Mouse (Mus musculus) embryonic facial prominence, embryonic 15.5 days (tissue): ENCODE results near the gene Sorcs1. TPM values are rescaled to one million over a fixed set of nuclear protein-coding genes. Genes with fewer than 3 reads are reported as not detected.

ENCODE experiments used
- ATAC-seq: fragments of 200-750 bp; cut with Nextera tagmentation; 2 replicates; pipeline ENCODE4 v1.8.0; 2017; ENCODE audit warnings: low read depth, moderate TSS enrichment; ENCODE audit not compliant: insufficient number of reproducible peaks, low FRiP score, low TSS enrichment
- H3K27ac ChIP-seq: fragments of 300-500 bp; sonication (generic); replicated peaks from 2 replicates; pipeline ENCODE4 v1.5.1; 2015; ENCODE audit warnings: mild to moderate bottlenecking, inconsistent platforms
- H3K27me3 ChIP-seq: fragments of 300-500 bp; sonication (generic); 2 replicates; pipeline ENCODE4 v1.6.1; 2015; ENCODE audit warnings: inconsistent platforms
- H3K36me3 ChIP-seq: fragments of 300-500 bp; sonication (generic); 2 replicates; pipeline ENCODE4 v1.6.1; 2015; ENCODE audit warnings: mild to moderate bottlenecking, inconsistent platforms
- H3K4me1 ChIP-seq: fragments of 300-500 bp; sonication (generic); 2 replicates; pipeline ENCODE4 v1.6.1; 2015; ENCODE audit warnings: inconsistent platforms
- H3K4me2 ChIP-seq: fragments of 300-500 bp; sonication (generic); replicated peaks from 2 replicates; pipeline ENCODE4 v1.6.1; 2015; ENCODE audit warnings: mild to moderate bottlenecking, inconsistent platforms
- H3K4me3 ChIP-seq: fragments of 300-500 bp; sonication (generic); replicated peaks from 2 replicates; pipeline ENCODE4 v1.5.1; 2015; ENCODE audit warnings: mild to moderate bottlenecking, inconsistent platforms
- H3K9ac ChIP-seq: fragments of 300-500 bp; sonication (generic); 2 replicates; pipeline ENCODE4 v1.6.1; 2015; ENCODE audit warnings: inconsistent platforms
- H3K9me3 ChIP-seq: fragments of 300-500 bp; sonication (generic); replicated peaks from 2 replicates; pipeline ENCODE4 v1.6.1; 2016; ENCODE audit warnings: inconsistent platforms
- WGBS: fragments of 180-500 bp; shearing (Covaris S2); methylation state at CpG from one replicate; pipeline ENCODE4 v1.1.7; 2015; 5-methylcytosine and 5-hydroxymethylcytosine counted together
- polyA plus RNA-seq: library from polyadenylated mRNA; unstranded; fragments of >200 nt; fragmentation: Nextera tagmentation; extraction: Ambion mirVana; gene quantifications from 2 replicates; pipeline ENCODE4 v1.2.1, GENCODE M21; 2015

Sorcs1 gene
- polyA plus RNA-seq, 1 experiment from 2014 or later = 2.7 TPM

DNA sequence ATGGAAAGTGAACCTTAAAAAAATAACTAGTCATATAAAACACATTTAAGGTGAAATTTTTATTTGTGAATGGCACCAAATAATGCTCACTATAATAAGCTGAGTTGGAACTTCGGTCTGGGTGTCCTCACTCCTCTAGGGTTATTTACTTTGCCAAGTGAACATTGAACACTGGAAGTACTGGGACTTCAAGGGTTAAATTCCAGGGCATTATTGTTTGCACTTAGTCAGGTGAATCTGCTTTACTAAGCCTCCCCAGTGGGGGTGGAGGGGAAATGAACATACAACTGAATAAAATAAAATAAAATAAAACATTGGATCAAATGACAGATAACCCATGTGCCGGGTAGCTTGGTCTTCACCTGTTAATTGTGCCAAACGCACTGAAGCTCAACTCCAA lies 347.3 kb downstream of the Sorcs1 start:
- H3K36me3 ChIP-seq = no peaks in the 10 kb centered on the region
- WGBS = 67% methylated on average over 3 of the region's 3 CpGs
- H3K27me3 ChIP-seq = no peaks in the 10 kb centered on the region
- H3K4me1 ChIP-seq = no peaks in the 10 kb centered on the region
- H3K27ac ChIP-seq = no peak overlapping the region
- ATAC-seq = no peak
- no peaks in the 10 kb centered on the region for H3K9me3 ChIP-seq
- H3K9ac ChIP-seq = no peak overlapping the region
- no peak overlapping the region for H3K4me2 ChIP-seq
- no peak overlapping the region for H3K4me3 ChIP-seq

DNA sequence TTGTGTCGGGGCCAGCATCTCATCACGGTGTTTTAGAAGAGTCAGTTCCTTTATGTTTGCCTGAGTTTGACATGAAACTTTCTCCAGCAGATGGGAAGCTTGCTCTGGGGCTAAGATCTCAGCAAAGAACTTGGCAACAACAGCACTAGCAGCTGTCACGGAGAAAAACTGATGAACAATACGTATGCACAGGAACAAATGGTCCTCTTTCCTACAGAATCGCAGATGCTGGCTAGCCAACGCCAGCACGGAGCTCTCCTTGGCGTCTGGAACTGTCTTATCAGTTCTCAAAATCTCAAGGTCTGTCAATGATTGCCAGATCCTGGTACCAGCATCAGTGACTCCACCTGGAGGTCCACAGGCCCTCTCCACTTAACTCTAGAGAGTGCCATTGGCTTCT lies 350.6 kb downstream of the Sorcs1 start:
- Histone ChIP-seq H3K27me3 (no peaks in the 10 kb centered on the region), H3K4me2 (no peak overlapping the region), H3K27ac (no peak overlapping the region), H3K4me3 (no peak overlapping the region), H3K9ac (no peak overlapping the region), H3K9me3 (no peaks in the 10 kb centered on the region), H3K4me1 (no peaks in the 10 kb centered on the region), H3K36me3 (no peaks in the 10 kb centered on the region)
- no peak for ATAC-seq
- WGBS = 69% methylated on average over 8 of the region's 8 CpGs

DNA sequence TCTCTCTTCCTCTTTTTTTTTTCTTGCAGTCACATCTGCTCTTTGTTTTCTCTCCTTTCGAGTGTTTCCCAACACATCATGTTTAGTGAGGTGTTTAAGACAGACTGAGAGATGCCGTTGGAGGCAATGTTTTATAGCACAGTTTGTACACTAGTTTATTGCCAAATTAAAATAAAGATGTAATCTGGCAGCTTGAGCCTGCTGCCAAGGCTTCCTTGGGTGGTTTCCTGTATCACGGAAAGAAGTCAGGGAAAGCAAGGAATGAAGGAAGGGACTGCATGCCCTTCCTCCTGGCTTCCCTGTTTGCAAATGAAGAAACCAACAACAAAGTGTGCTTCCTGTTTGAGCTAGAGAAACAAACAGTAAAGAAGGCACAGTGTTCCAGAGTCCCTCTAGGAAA lies 352.3 kb downstream of the Sorcs1 start:
- Histone ChIP-seq H3K9ac (no peak overlapping the region), H3K4me2 (no peak overlapping the region), H3K4me3 (no peak overlapping the region), H3K4me1 (no peaks in the 10 kb centered on the region), H3K9me3 (no peaks in the 10 kb centered on the region), H3K36me3 (no peaks in the 10 kb centered on the region), H3K27ac (no peak overlapping the region), H3K27me3 (no peaks in the 10 kb centered on the region)
- WGBS = 57% methylated on average over 3 of the region's 3 CpGs
- no peak for ATAC-seq

DNA sequence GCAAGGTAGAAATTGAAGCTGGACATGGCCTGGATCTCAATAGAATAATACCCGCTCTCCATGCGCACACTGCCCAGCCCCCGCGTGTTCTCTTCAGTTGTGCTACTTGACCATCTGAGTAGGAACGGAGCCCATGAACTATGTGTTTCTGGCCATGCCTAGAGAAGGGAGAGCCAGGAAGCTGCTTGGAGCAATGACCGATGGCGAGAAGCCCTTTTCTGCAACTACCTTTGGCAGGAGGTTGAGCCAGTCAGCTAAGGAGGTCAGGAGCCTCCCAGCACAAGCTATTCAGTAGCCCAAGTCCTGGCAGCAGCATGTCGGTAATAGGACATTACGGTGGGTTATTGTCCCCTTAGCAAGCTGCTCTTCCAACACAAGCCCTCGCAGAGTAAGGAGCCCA lies 352.8 kb downstream of the Sorcs1 start:
- Histone ChIP-seq H3K4me2 (no peak overlapping the region), H3K4me1 (no peaks in the 10 kb centered on the region), H3K27me3 (no peaks in the 10 kb centered on the region), H3K9ac (no peak overlapping the region), H3K9me3 (no peaks in the 10 kb centered on the region), H3K27ac (no peak overlapping the region), H3K4me3 (no peak overlapping the region), H3K36me3 (no peaks in the 10 kb centered on the region)
- ATAC-seq = no peak
- 88% methylated on average over 10 of the region's 10 CpGs for WGBS

DNA sequence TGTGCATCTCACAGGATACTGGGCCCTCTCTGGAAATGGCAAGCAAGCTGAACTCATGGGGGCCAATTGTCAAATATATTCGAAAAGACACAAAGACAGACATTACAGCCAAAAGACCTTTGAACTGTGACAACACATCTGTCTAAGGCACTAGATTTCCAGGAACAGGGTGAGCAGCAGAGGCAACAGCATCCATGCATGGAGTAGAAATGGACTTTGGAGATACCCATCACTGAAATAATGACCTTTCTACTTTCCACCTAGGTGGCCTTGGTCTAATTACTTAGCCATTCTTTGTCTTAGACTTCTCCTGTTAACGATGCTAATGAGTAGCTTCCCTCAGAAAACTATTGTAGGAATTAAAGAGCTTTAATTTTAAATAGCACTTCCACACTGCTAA lies 371.4 kb downstream of the Sorcs1 start:
- 75% methylated on average over 2 of the region's 2 CpGs for WGBS
- no peaks in the 10 kb centered on the region for H3K27me3 ChIP-seq
- H3K9me3 ChIP-seq = no peaks in the 10 kb centered on the region
- no peaks in the 10 kb centered on the region for H3K4me1 ChIP-seq
- H3K27ac ChIP-seq = no peak overlapping the region
- H3K9ac ChIP-seq = no peak overlapping the region
- no peaks in the 10 kb centered on the region for H3K36me3 ChIP-seq
- H3K4me3 ChIP-seq = no peak overlapping the region
- ATAC-seq = no peak
- no peak overlapping the region for H3K4me2 ChIP-seq

DNA sequence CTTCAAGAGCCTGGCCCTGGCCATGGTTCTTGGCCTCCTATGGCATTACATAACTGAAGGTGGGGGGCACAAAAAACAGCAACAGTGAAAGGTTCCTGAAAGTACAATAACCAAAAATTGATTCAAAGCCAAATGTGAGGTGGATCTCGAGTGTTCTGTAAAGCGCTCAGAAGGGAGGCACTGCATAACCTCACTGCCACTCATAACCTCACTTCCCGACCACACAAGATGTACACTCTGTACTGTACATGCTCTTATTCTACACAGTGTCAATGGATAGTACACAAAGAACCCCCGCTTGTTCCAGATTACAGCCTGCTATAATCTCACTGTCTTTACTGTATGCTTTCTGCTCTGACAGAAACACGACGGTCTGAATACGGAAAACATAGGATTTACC lies 384.2 kb downstream of the Sorcs1 start:
- Histone ChIP-seq H3K27me3 (no peaks in the 10 kb centered on the region), H3K4me3 (no peak overlapping the region), H3K4me1 (no peaks in the 10 kb centered on the region), H3K4me2 (no peak overlapping the region), H3K9ac (no peak overlapping the region), H3K27ac (no peak overlapping the region), H3K36me3 (no peaks in the 10 kb centered on the region), H3K9me3 (no peaks in the 10 kb centered on the region)
- ATAC-seq = no peak
- 87% methylated on average over 7 of the region's 7 CpGs for WGBS

DNA sequence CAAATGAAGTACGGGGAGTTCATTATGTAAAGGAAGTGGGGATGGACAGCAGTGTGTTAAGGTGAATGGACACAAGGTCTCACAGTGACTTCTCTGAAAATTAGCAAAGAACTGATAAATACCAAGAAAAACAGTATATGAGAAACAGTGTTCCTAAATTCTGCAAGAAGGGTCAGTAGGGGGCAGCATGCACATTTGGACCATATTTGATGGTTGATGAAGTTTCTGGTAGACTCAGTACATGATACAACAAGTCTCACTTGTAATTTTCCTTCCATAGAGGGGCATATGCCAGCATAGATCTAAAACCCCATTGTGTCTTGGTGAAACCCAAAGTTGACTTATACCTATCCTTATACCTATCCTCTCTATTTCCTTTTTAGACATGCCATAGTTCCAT lies 414.0 kb downstream of the Sorcs1 start:
- Histone ChIP-seq H3K36me3 (no peaks in the 10 kb centered on the region), H3K4me1 (no peaks in the 10 kb centered on the region), H3K27ac (no peak overlapping the region), H3K9me3 (no peaks in the 10 kb centered on the region), H3K4me3 (no peak overlapping the region), H3K27me3 (no peaks in the 10 kb centered on the region; the same call in none of the 2 replicates), H3K9ac (no peak overlapping the region), H3K4me2 (no peak overlapping the region)
- no peak for ATAC-seq
- WGBS = 64% methylated on average over 1 of the region's 1 CpGs

DNA sequence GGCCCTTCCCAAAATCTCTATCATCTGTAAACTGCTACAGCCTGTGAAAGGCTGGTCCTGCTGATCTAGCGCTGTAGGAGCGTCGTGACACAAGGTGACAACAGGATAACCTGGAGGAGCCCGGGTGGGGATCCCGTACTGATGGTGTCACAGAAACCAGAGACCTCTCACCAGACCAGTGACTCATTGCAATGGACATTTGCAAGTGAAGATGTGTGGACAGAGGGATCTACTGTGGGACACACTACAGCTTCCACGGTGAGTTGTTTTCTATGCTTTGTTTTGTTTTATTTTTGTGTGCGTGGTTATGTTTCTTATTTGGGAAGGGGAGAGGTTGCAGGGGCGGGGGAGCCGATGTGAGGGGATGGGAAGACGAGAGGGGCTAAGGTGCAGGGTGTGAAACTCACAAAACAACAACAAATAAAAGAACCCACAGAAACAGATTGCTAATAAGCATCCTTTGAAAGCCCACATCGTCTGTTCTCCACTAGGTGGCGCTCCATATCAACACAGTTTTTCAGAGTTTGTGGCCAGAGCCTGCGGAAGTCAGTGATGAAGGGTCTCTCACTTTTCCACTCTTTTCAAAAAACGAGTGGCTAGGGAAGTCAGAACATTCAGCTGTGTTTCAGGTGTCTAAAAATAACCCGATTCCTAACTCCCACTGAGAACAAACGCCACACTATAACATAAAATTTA lies 419.6 kb downstream of the Sorcs1 start:
- no peak for ATAC-seq
- Histone ChIP-seq H3K36me3 (no peaks in the 10 kb centered on the region), H3K9ac (no peak overlapping the region), H3K27ac (no peak overlapping the region), H3K27me3 (no peaks in the 10 kb centered on the region; the same call in none of the 2 replicates), H3K4me3 (no peak overlapping the region), H3K4me2 (no peak overlapping the region), H3K9me3 (no peaks in the 10 kb centered on the region), H3K4me1 (no peaks in the 10 kb centered on the region)
- 38% methylated on average over 16 of the region's 16 CpGs for WGBS

DNA sequence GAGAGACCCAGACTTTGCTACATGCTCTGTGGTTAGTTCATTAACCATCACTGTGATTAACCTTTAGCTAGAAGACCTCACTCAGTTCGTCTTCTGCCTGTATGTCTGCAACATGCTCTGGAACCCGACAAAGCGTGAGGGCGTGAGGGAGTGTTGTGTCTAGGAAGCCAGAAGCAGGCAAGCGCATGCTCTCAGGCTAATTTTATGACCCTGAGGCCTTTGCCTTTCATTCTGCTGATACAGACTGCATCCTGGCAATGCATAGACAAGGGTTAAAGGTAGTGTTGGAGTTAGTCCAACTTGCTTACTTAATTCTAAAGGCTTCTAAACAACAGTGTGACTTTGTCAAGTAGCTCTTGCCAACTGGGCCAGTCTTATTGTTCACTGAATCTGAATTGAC lies 458.0 kb downstream of the Sorcs1 start:
- no peak for ATAC-seq
- Histone ChIP-seq H3K27me3 (no peaks in the 10 kb centered on the region), H3K27ac (no peak overlapping the region), H3K9ac (no peak overlapping the region), H3K36me3 (no peaks in the 10 kb centered on the region), H3K4me3 (no peak overlapping the region), H3K4me2 (no peak overlapping the region), H3K9me3 (no peaks in the 10 kb centered on the region), H3K4me1 (no peaks in the 10 kb centered on the region)
- 71% methylated on average over 5 of the region's 5 CpGs for WGBS

DNA sequence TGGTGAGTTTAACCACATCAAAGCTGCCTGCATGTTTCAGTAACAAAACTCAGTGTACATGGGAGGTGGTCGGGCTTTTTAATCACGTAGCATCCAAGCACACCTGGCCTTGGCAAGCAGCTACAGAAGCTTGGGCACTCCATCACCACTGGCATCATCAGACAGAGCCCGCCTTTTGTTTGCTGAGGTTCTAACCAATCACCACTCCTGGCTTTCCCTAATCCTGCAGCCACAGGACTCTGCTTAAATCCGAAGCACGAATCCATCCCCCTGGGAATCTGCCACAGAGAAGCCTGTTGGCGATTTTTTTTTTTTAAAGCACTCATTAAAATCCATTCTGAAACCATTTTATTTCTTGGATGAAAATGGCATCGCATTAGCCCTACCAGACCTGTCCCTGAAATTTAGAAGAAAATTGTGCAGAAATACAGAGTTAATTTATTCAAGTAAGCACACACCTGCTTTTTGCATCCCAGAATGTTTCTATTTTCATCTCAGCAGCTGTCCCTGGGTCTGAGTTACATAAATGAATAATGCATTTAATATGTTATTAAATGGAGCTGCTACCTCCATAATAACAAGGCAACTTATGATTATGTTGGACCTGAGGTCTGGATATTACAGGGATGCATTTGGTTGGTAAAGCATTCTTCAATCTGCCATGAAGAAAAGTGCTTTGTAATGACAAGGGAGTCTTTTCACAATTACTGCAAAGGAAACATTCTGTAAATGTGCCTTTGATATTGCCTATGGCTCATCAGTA lies 463.8 kb downstream of the Sorcs1 start:
- no peak overlapping the region for H3K4me2 ChIP-seq
- no peaks in the 10 kb centered on the region for H3K4me1 ChIP-seq
- ATAC-seq = no peak
- no peak overlapping the region for H3K27ac ChIP-seq
- 34% methylated on average over 7 of the region's 7 CpGs for WGBS
- no peak overlapping the region for H3K4me3 ChIP-seq
- H3K9ac ChIP-seq = no peak overlapping the region
- H3K9me3 ChIP-seq = no peaks in the 10 kb centered on the region
- H3K27me3 ChIP-seq = no peaks in the 10 kb centered on the region
- H3K36me3 ChIP-seq = no peaks in the 10 kb centered on the region

DNA sequence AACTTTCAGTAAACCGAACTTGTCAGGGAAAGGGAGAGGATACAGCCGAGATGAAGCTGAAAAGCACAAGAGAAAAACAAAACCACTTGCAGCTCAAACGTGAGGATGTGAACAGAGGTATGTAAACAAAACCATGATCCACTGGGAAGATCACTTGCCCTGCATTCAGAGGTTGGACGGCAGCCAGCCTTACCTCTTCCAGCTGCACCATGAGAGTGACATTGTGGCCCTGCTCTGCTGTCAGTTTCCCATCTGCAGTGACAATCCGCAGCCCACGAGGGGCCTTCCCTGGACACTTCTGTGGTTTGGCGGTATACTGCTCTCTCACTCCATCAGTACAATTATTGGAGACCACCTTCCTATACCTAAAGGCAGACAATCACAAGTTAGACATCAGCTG lies 468.0 kb downstream of the Sorcs1 start:
- WGBS = 30% methylated on average over 7 of the region's 7 CpGs
- H3K4me3 ChIP-seq = no peak overlapping the region
- no peaks in the 10 kb centered on the region for H3K27me3 ChIP-seq
- H3K4me1 ChIP-seq = no peaks in the 10 kb centered on the region
- no peaks in the 10 kb centered on the region for H3K9me3 ChIP-seq
- ATAC-seq = no peak
- no peak overlapping the region for H3K4me2 ChIP-seq
- H3K36me3 ChIP-seq = no peaks in the 10 kb centered on the region
- no peak overlapping the region for H3K27ac ChIP-seq
- no peak overlapping the region for H3K9ac ChIP-seq

DNA sequence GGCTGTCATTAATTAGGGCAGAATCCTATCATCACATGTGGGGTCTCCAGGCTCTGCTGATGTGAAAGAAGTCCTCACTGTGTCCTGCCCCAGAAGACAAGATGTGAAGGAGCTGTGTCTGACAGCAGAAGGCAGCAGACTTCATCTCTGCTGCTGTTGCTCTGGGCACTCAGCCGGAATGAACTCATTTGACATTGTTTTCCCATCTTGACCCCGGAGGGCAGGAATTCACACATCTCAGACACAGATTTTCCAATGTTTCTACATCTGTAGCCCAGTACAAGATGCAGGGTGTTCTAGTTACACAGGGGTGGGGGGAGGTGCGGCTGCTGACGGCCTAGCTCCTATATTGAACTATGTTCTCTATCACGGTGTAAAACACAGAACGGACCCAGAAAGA lies 474.1 kb downstream of the Sorcs1 start:
- Histone ChIP-seq H3K27me3 (no peaks in the 10 kb centered on the region), H3K4me1 (no peaks in the 10 kb centered on the region), H3K4me2 (no peak overlapping the region), H3K9ac (no peak overlapping the region), H3K9me3 (no peaks in the 10 kb centered on the region), H3K27ac (no peak overlapping the region), H3K36me3 (no peaks in the 10 kb centered on the region), H3K4me3 (no peak overlapping the region)
- 47% methylated on average over 6 of the region's 6 CpGs for WGBS
- ATAC-seq = no peak
